Mouse (Mus musculus) testis, postnatal 14 days (tissue): ENCODE data around the gene Crebrf.

ENCODE experiments used
- DNase-seq: peaks from one replicate; pipeline ENCODE4 v3.0.0; 2021; ENCODE audit warnings: low spot score

Crebrf gene

GRCm38 (mm10) chr17:26778430-26779100 lies 63.1 kb downstream of the Crebrf start:
- DNase-seq = no peak

- DNase-seq = no peak
These were observed 64.0 kb downstream of the Crebrf start for GRCm38 (mm10) chr17:26779471-26779870.

- DNase-seq = peak; percentile 84
These were observed 65.5 kb downstream of the Crebrf start, which contains the start of gene Bnip1 for GRCm38 (mm10) chr17:26780750-26781571. Bnip1 (plus strand) TSS chr17:26781066.

- no peak for DNase-seq
These were observed 66.2 kb downstream of the Crebrf start for GRCm38 (mm10) chr17:26781610-26782043.

GRCm38 (mm10) chr17:26784525-26784924 lies 69.1 kb downstream of the Crebrf start:
- DNase-seq = no peak

- no peak for DNase-seq
These were observed 71.1 kb downstream of the Crebrf start for GRCm38 (mm10) chr17:26786586-26786985.

- no peak for DNase-seq
These were observed 73.5 kb downstream of the Crebrf start for GRCm38 (mm10) chr17:26788986-26789385.

- no peak for DNase-seq
These were observed 74.2 kb downstream of the Crebrf start for GRCm38 (mm10) chr17:26789460-26790268.

GRCm38 (mm10) chr17:26790269-26791214 lies 75.1 kb downstream of the Crebrf start:
- no peak for DNase-seq

GRCm38 (mm10) chr17:26791580-26791979 lies 76.1 kb downstream of the Crebrf start:
- DNase-seq = no peak

GRCm38 (mm10) chr17:26792096-26792495 lies 76.6 kb downstream of the Crebrf start:
- peak; percentile 58 for DNase-seq

- no peak for DNase-seq
These were observed 77.8 kb downstream of the Crebrf start for GRCm38 (mm10) chr17:26793068-26793765.

GRCm38 (mm10) chr17:26794744-26795143 lies 79.3 kb downstream of the Crebrf start:
- no peak for DNase-seq

- no peak for DNase-seq
These were observed 79.9 kb downstream of the Crebrf start for GRCm38 (mm10) chr17:26795386-26795785.

GRCm38 (mm10) chr17:26797379-26798128 lies 82.1 kb downstream of the Crebrf start:
- DNase-seq = no peak

- no peak for DNase-seq
These were observed 87.4 kb downstream of the Crebrf start for GRCm38 (mm10) chr17:26802886-26803285.

GRCm38 (mm10) chr17:26812607-26813006 lies 97.2 kb downstream of the Crebrf start:
- no peak for DNase-seq

- no peak for DNase-seq
These were observed 98.0 kb downstream of the Crebrf start for GRCm38 (mm10) chr17:26813497-26813896.

- no peak for DNase-seq
These were observed 101.4 kb downstream of the Crebrf start for GRCm38 (mm10) chr17:26816810-26817209.

- no peak for DNase-seq
These were observed 102.3 kb downstream of the Crebrf start for GRCm38 (mm10) chr17:26817776-26818175.
